Mouse (Mus musculus) B cell, adult 62 days (primary cell): ENCODE results near the gene Lyrm4. TPM values are rescaled to one million over a fixed set of nuclear protein-coding genes. Genes with fewer than 3 reads are reported as not detected.

Experiments
- total RNA-seq: library from RNA; stranded (reverse); gene quantifications from 4 replicates; pipeline ENCODE4 v1.2.4, GENCODE M21; 2023

Lyrm4 gene
- total RNA-seq, result 5.3 to 9.2 TPM (median 5.8 TPM) in 4 replicates

GRCm38 (mm10) chr13:36117143-36118014 lies at the start of gene Lyrm4, which contains the start of gene Fars2:
Gene Lyrm4, minus strand, starts transcription at chr13:36117526.
Gene Fars2, plus strand, starts transcription at chr13:36117412.

DNA sequence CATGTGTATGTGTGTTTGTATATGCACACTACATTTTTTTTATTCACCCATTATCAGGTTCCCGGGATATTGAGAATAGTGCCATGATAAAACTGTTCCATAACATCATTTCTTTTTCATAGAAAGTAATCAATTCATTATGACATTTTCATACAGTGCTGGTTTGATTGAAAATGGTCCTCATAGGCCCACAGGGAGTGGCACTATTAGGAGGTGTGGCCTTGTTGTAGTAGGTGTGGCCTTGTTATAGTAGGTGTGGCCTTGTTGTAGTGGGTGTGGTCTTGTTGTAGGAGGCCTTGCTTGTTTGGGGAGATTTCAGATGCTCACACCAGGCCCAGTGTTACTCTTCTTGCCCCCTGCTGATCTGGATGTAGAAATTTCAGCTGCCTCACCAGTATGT lies 158.8 kb downstream of the Lyrm4 start, which contains the start of gene Ppp1r3g:
Gene Ppp1r3g, plus strand, starts transcription at position 301 of the 400 bp plus-strand sequence.

Other genes starting within 250 kb of the Lyrm4 start
- 5.6 to 10.4 TPM (median 8.2 TPM) in 4 replicates for gene Rpp40, start 211.2 kb downstream of the Lyrm4 start, total RNA-seq
- not detected in 4 replicates for gene Ppp1r3g, start 158.7 kb downstream of the Lyrm4 start, total RNA-seq
- 39.3 to 47.7 TPM (median 45.2 TPM) in 4 replicates for gene Fars2, start 114 bp downstream of the Lyrm4 start, total RNA-seq